ENCODE assay signal across 24 mouse cellular contexts in the genomic region with DNA sequence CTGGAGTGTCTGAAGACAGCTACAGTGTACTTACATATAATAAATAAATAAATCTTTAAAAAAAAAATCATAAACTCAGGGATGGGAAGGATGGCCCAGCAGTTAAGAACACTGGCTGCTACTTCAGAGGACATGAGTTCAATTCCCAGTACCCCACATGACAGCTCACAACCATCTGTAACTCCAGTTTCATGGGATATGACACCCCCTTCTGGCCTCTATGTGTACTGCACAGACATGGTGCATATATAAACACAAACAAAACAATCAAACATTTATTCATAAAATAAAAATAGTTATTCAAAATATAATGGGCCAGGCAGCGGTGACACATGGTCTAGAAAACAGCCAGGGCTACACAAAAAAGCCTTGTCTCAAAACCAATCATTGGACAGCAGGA. TPM values are rescaled to one million over a fixed set of nuclear protein-coding genes. Genes with fewer than 3 reads are reported as not detected.
"Had no signal": no experiment of that assay in that cellular context is flagged by ENCODE, and none has a peak within 500 bp of the region (broad histone marks: within the 10 kb centered on the region; RNA-seq: fewer than 3 reads in every experiment).

No protein-coding gene starts in this region.

- DNase-seq: kidney, adult 2 months; kidney, postnatal 10 days; kidney, postnatal 36 days; layer of hippocampus, adult 9-11 months; left cerebral cortex, postnatal 4 days; lung, adult 2 months; lung, postnatal 36 days; retina, postnatal 1 day; right cerebral cortex, postnatal 25 days; thymus, postnatal 25 days had no signal

- H3K9ac ChIP-seq: limb, embryonic 12.5 days; limb, embryonic 15.5 days; liver, embryonic 15.5 days; midbrain, embryonic 13.5 days; neural tube, embryonic 13.5 days had no signal

- H3K27me3 ChIP-seq: limb, embryonic 12.5 days; limb, embryonic 15.5 days; liver, embryonic 15.5 days had no signal

- H3K27ac ChIP-seq: limb, embryonic 12.5 days; limb, embryonic 15.5 days; liver, embryonic 15.5 days; midbrain, embryonic 10.5 days; midbrain, embryonic 13.5 days; neural tube, embryonic 13.5 days had no signal

- H3K9me3 ChIP-seq: limb, embryonic 12.5 days; limb, embryonic 15.5 days; liver, embryonic 15.5 days; megakaryocyte, embryonic 14.5 days; midbrain, embryonic 10.5 days; midbrain, embryonic 13.5 days; neural tube, embryonic 13.5 days had no signal

- H3K4me1 ChIP-seq: liver, embryonic 15.5 days had no signal

- H3K36me3 ChIP-seq: limb, embryonic 12.5 days; limb, embryonic 15.5 days; liver, embryonic 15.5 days; midbrain, embryonic 10.5 days; midbrain, embryonic 13.5 days; neural tube, embryonic 13.5 days had no signal

- H3K4me3 ChIP-seq: limb, embryonic 12.5 days; limb, embryonic 15.5 days; liver, embryonic 15.5 days; megakaryocyte, embryonic 14.5 days; midbrain, embryonic 10.5 days; midbrain, embryonic 13.5 days; myocyte; neural tube, embryonic 13.5 days had no signal

- ATAC-seq: intestine, embryonic 16.5 days; lung, postnatal 0 days; midbrain, embryonic 13.5 days; midbrain, embryonic 16.5 days had no signal

- H3K4me2 ChIP-seq: limb, embryonic 12.5 days; limb, embryonic 15.5 days; liver, embryonic 11.5 days; liver, embryonic 15.5 days; midbrain, embryonic 13.5 days; neural tube, embryonic 13.5 days had no signal

RNA-seq across cellular contexts. Expression of a gene that starts 32.7 kb away (rescaled TPM):
- total RNA-seq: monocyte, adult 5-6 weeks; neutrophil, adult 5-6 weeks had no signal
- polyA plus RNA-seq: lung, postnatal 0 days had no signal
